Mouse (Mus musculus) subcutaneous adipose tissue, adult 2 months (tissue): ENCODE data around the gene Tmx4. TPM values are rescaled to one million over a fixed set of nuclear protein-coding genes. Genes with fewer than 3 reads are reported as not detected.

Source experiments
- polyA plus RNA-seq: library from polyadenylated mRNA; depleted of rRNA; stranded (reverse); fragments of >200 nt; gene quantifications from 2 replicates; pipeline ENCODE4 v1.2.3, GENCODE M21; 2012; ENCODE audit warnings: low replicate concordance; rRNA removed

Gene Tmx4
- 4.2 and 5.9 TPM in 2 replicates for polyA plus RNA-seq

DNA sequence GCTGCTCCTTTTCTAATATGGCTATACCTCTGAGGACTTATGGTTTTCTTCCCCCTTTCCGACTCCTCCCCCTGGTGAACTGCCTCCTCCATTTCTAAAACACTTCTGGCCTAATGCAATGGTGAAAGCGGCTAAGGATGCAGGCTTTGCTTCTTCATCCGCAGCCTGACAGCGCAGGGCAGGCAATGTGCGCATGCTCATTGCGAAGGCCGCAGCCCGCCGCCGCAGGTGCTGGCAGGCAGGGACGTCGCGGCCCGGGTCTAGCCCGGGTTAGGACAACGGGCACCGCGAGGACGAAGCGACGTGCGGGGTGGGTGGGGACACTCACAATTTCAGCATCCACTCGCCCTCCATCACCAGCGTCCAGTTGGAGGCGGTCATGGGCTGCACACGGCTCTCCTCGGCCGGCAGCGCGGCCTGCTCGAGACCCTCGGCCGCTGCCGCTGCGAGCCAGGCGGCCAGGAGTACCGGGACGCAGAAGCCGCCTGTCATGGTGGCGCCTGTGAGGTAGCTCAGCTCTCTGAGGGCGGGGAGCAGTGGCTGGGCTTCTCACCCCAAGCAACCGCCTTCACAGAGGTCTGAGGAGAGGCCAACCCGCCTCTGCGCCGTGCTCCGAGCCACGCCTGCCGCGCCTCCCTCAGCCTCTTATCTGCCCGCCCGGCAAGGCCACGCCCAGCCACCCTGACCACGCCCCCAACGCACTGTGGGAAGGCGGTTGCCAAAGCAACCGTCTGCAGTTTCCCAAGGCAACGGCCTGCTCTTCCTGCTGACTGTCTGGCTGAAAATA lies at the start of gene Tmx4:
TSS of gene Tmx4 (minus strand) at position 632 of the 787 bp plus-strand sequence.

DNA sequence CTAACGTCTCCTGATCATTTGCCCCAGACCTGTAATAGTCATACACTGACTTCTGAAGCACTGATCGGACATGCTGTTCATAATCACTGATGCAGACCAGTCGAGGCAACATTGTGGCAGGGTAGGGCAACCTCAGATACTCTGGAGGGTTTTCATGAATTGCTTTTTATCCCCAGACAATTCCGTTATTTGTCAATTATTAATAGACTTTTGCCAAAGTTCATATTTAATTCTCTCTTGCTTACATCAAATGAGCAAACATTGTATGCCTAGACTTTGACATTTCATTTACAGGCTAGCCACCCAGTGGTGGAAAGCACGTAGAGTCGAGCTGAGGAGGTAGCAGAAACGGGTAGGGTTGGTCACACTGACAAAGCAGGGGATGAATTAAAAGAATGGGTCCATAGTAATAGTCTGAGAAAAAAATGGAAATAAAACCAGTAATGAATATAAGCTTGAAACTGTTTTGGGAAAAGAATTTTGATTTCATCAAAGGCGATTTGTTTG lies 89.7 kb downstream of the Tmx4 start, which contains the start of gene Hao1:
TSS of gene Hao1 (minus strand) at position 148 of the 507 bp plus-strand sequence.

Other genes starting within 250 kb of the Tmx4 start
- gene Hao1, start 89.8 kb downstream of the Tmx4 start, polyA plus RNA-seq = not detected in 2 replicates
- gene Plcb1, start 141.9 kb upstream of the Tmx4 start, polyA plus RNA-seq = 4.5 and 5.2 TPM in 2 replicates